Mouse (Mus musculus) liver, embryonic 14.5 days (tissue): ENCODE data around the gene D430041D05Rik. TPM values are rescaled to one million over a fixed set of nuclear protein-coding genes. Genes with fewer than 3 reads are reported as not detected.

Source experiments
- ATAC-seq: fragments of 200-750 bp; cut with Nextera tagmentation; 2 replicates; pipeline ENCODE4 v1.8.0; 2017; ENCODE audit warnings: moderate number of reproducible peaks, mild to moderate bottlenecking, moderate library complexity; ENCODE audit not compliant: insufficient read depth
- DNase-seq, 3 experiments: peaks; one replicate each; pipeline ENCODE4 v3.0.0-alpha.2; 2012 to 2013; ENCODE audit warnings: low read depth in 3 of 3, low spot score in 3 of 3
- H3K27ac ChIP-seq: fragments of 300-500 bp; sonication (generic); 2 replicates; pipeline ENCODE4 v1.5.1; 2014; ENCODE audit warnings: moderate library complexity, mild to moderate bottlenecking, control low read depth, inconsistent platforms
- H3K27me3 ChIP-seq: fragments of 300-500 bp; sonication (generic); 2 replicates; pipeline ENCODE4 v1.6.1; 2014; ENCODE audit warnings: mild to moderate bottlenecking, low read length, moderate library complexity; ENCODE audit not compliant: control insufficient read depth, insufficient read depth
- H3K36me3 ChIP-seq: fragments of 300-500 bp; sonication (generic); replicated peaks from 2 replicates; pipeline ENCODE4 v1.6.1; 2014; ENCODE audit warnings: low read depth; ENCODE audit not compliant: control insufficient read depth, insufficient read depth
- H3K4me1 ChIP-seq, 2 experiments: fragments of 200-500 bp in 1 of 2; fragments of 300-500 bp in 1 of 2; sonication (generic) in 1 of 2; replicated peaks; 2 replicates each; pipeline ENCODE4 v1.6.1; 2012 to 2014; ENCODE audit warnings: antibody characterized with exemption in 1 of 2, inconsistent platforms in 1 of 2, low read length in 1 of 2; ENCODE audit not compliant: control insufficient read depth in 2 of 2, insufficient read depth in 2 of 2
- H3K4me2 ChIP-seq: fragments of 300-500 bp; sonication (generic); 2 replicates; pipeline ENCODE4 v1.6.1; 2014; ENCODE audit warnings: low read depth, mild to moderate bottlenecking, control low read depth, moderate library complexity
- H3K4me3 ChIP-seq, 2 experiments: fragments of 200-500 bp in 1 of 2; fragments of 300-500 bp in 1 of 2; sonication (generic) in 1 of 2; 2 replicates each; pipeline ENCODE4 v1.5.1; 2012 to 2014; ENCODE audit warnings: low read depth in 2 of 2, low read length in 2 of 2, mild to moderate bottlenecking in 2 of 2, control low read depth in 1 of 2, inconsistent platforms in 1 of 2, moderate library complexity in 1 of 2; ENCODE audit not compliant: insufficient read depth in 1 of 2
- H3K9ac ChIP-seq: fragments of 300-500 bp; sonication (generic); replicated peaks from 2 replicates; pipeline ENCODE4 v1.6.1; 2014; ENCODE audit warnings: mild to moderate bottlenecking, control low read depth, moderate library complexity
- H3K9me3 ChIP-seq: fragments of 300-500 bp; sonication (generic); 2 replicates; pipeline ENCODE4 v1.6.1; 2016; ENCODE audit warnings: low read length, mixed read lengths; ENCODE audit not compliant: control insufficient read depth
- CTCF ChIP-seq: IDR thresholded peaks from 2 replicates; pipeline ENCODE4 v1.5.1; 2016; ENCODE audit warnings: antibody characterized with exemption, low read depth, control low read depth
- EP300 ChIP-seq: IDR thresholded peaks from 2 replicates; pipeline ENCODE4 v1.6.1; 2016; ENCODE audit warnings: antibody characterized with exemption, low read depth
- WGBS: fragments of 180-500 bp; shearing (Covaris S2); extraction: QIAGEN DNeasy Blood & Tissue Kit; methylation state at CpG from one replicate; pipeline ENCODE4 v1.1.7; 2014; ENCODE audit not compliant: insufficient replicate concordance; 5-methylcytosine and 5-hydroxymethylcytosine counted together
- polyA plus RNA-seq, 2 experiments: library from polyadenylated mRNA; depleted of rRNA in 1 of 2; stranded (reverse) in 1 of 2; unstranded in 1 of 2; fragments of >200 nt; fragmentation: Nextera tagmentation in 1 of 2; extraction: Ambion mirVana in 1 of 2; gene quantifications; 2 replicates each; pipeline versions ENCODE4 v1.2.1 to v1.2.3; 2012 to 2014

Gene D430041D05Rik
- polyA plus RNA-seq, 2 experiments, result under 0.01 TPM; not detected in 1

GRCm38 (mm10) chr2:104165631-104166030 lies 245.2 kb downstream of the D430041D05Rik start:
- H3K4me3 ChIP-seq, result no peak overlapping the region
- H3K27ac ChIP-seq, result no peak overlapping the region
- no peak overlapping the region for H3K4me2 ChIP-seq
- H3K36me3 ChIP-seq, result no peaks in the 10 kb centered on the region
- no peak for ATAC-seq
- TF ChIP-seq CTCF, result no peak
- no peak for TF ChIP-seq EP300
- H3K27me3 ChIP-seq, result no peaks in the 10 kb centered on the region; the same call in 1 of the 2 replicates
- no peak for DNase-seq
- 67% methylated on average over 2 of the region's 2 CpGs for WGBS
- no peaks in the 10 kb centered on the region for H3K9me3 ChIP-seq
- no peaks in the 10 kb centered on the region for H3K4me1 ChIP-seq
- H3K9ac ChIP-seq, result no peak overlapping the region

- H3K36me3 ChIP-seq, result no peaks in the 10 kb centered on the region
- DNase-seq (no peak), ATAC-seq (no peak)
- TF ChIP-seq CTCF (no peak), EP300 (no peak)
- no peak overlapping the region for H3K9ac ChIP-seq
- WGBS, result 57% methylated on average over 4 of the region's 4 CpGs
- no peak overlapping the region for H3K27ac ChIP-seq
- H3K27me3 ChIP-seq, result no peaks in the 10 kb centered on the region; the same call in 1 of the 2 replicates
- H3K4me2 ChIP-seq, result no peak overlapping the region
- H3K4me1 ChIP-seq, result no peaks in the 10 kb centered on the region
- H3K9me3 ChIP-seq, result no peaks in the 10 kb centered on the region
- H3K4me3 ChIP-seq, result no peak overlapping the region
Measured at GRCm38 (mm10) chr2:104163978-104164487, 246.8 kb downstream of the D430041D05Rik start.

GRCm38 (mm10) chr2:104163418-104163817 lies 247.4 kb downstream of the D430041D05Rik start:
- H3K36me3 ChIP-seq, result no peaks in the 10 kb centered on the region
- 59% methylated on average over 7 of the region's 7 CpGs for WGBS
- H3K9ac ChIP-seq, result no peak overlapping the region
- ATAC-seq (no peak), DNase-seq (no peak)
- no peak overlapping the region for H3K4me3 ChIP-seq
- no peaks in the 10 kb centered on the region; the same call in 1 of the 2 replicates for H3K27me3 ChIP-seq
- H3K27ac ChIP-seq, result no peak overlapping the region
- no peaks in the 10 kb centered on the region for H3K9me3 ChIP-seq
- no peaks in the 10 kb centered on the region for H3K4me1 ChIP-seq
- H3K4me2 ChIP-seq, result no peak overlapping the region
- TF ChIP-seq EP300 (no peak), CTCF (no peak)

- H3K9ac ChIP-seq, result no peak overlapping the region
- no peak overlapping the region for H3K4me2 ChIP-seq
- TF ChIP-seq EP300, result no peak
- TF ChIP-seq CTCF, result no peak
- H3K4me3 ChIP-seq, result no peak overlapping the region
- H3K27ac ChIP-seq, result no peak overlapping the region
- H3K4me1 ChIP-seq, result no peaks in the 10 kb centered on the region
- ATAC-seq (no peak), DNase-seq (no peak)
- H3K27me3 ChIP-seq, result no peaks in the 10 kb centered on the region
- H3K36me3 ChIP-seq, result no peaks in the 10 kb centered on the region
- no peaks in the 10 kb centered on the region for H3K9me3 ChIP-seq
- 79% methylated on average over 4 of the region's 4 CpGs for WGBS
Measured at GRCm38 (mm10) chr2:104157831-104158230, 253.0 kb downstream of the D430041D05Rik start.

GRCm38 (mm10) chr2:104153876-104154275 lies 256.9 kb downstream of the D430041D05Rik start:
- no peak for TF ChIP-seq EP300
- TF ChIP-seq CTCF, result no peak
- H3K4me2 ChIP-seq, result no peak overlapping the region
- no peak overlapping the region for H3K27ac ChIP-seq
- H3K27me3 ChIP-seq, result no peaks in the 10 kb centered on the region
- no peaks in the 10 kb centered on the region for H3K36me3 ChIP-seq
- DNase-seq (no peak), ATAC-seq (no peak)
- H3K9me3 ChIP-seq, result no peaks in the 10 kb centered on the region
- no peaks in the 10 kb centered on the region for H3K4me1 ChIP-seq
- H3K9ac ChIP-seq, result no peak overlapping the region
- H3K4me3 ChIP-seq, result no peak overlapping the region
- WGBS, result 66% methylated on average over 3 of the region's 3 CpGs
